Mouse (Mus musculus): ENCODE data around the gene Rhbdf2.
A peak's percentile ranks its signal among the peaks of the same experiment; 100 is the strongest.

The Rhbdf2 gene

DNA sequence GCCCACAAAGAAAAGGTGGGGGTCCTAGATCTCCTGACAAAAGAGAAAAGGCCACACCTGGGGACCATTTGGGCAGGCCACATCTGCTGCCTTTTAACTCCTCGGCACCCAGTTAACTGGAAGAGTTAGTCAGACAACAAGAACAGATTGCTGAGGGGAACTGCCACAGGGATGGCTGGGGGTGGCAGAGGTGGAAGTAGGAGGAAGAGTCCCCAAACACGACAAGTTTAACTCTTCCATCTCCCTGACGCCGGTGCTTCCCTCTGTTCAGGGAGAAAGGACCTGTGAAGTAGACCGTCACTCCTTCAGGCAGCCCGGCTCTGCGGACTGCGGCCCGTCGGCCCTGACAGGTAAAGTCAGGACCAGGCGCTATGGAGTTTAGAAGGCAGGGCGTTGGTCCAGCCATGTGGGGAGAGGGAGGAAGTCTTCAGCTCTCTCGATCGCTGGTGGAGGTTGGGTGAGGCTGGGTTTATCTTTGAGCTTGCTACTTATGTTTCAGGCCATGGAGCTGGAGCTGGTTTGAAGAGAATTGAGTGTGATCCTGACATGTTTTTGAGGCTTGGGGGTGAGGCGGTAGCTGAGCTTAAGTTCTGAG is 32.3 kb upstream of the Rhbdf2 start:
- DNase-seq (ENCODE audit: low spot score): no peak

DNA sequence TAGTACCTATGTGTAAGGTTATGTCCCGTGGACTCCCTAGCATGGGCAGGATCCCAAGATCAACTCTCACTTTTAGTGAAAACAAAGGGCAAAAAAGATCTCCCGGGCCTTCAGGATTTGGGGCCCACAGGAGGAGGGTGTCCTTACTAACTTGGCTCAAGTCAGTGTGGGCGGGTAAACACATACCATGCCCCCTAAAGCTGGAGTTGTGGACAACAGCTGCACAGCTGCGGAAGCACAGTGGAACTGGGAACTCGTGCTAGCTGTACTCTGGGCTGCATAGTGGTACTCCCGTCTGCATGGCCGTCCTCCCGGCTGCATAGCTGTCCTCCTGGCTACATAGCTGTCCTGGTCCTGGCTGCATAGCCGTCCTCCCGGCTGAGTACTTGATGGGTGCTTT is 31.4 kb upstream of the Rhbdf2 start:
- no peak for DNase-seq (ENCODE audit: low spot score)

DNA sequence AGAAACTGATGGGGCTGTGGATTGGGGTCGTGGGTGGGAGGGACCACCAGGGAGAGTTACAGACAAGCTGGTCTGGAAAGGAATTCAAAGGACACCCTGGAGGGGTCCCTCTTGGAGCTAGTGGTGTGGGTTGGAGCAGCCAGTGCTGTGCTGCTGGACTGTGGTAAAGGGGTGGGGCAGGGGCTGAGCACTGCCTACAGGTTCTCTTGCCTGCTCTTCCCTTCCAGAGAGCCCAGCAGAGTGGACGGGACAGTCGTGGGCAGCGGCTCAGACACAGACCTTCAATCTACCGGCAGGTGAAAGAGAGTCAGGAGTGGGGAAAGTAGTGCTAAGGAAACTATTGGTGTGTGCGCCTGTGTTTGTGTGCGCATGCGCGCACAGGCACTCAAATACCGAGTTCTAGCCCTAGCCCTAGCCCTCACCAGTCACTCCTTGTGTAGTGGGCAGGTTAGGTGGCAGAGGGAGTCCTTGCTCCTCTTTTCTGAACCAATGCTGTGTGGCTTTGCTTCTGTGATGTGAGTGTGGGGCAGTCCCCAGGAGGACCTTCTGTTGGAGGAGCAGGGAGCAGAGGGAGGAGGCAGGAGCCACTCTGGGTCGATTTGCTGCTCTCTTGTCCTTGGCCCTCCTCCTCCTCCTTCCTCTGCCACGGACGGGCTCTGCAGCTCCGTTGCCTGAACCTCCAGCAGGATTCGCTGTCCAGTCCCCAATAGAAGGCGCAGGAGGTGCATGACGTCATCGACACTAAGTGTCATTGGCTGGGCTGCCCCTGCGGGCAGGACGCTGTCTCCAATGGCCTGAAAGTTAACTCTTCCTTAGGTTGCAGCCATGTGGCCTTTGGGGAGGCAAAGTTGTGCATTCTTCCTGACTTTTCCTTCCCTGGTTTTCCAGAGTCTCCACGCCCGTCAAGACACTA is 30.7 kb upstream of the Rhbdf2 start:
- DNase-seq (ENCODE audit: low spot score): peak; percentile 71

DNA sequence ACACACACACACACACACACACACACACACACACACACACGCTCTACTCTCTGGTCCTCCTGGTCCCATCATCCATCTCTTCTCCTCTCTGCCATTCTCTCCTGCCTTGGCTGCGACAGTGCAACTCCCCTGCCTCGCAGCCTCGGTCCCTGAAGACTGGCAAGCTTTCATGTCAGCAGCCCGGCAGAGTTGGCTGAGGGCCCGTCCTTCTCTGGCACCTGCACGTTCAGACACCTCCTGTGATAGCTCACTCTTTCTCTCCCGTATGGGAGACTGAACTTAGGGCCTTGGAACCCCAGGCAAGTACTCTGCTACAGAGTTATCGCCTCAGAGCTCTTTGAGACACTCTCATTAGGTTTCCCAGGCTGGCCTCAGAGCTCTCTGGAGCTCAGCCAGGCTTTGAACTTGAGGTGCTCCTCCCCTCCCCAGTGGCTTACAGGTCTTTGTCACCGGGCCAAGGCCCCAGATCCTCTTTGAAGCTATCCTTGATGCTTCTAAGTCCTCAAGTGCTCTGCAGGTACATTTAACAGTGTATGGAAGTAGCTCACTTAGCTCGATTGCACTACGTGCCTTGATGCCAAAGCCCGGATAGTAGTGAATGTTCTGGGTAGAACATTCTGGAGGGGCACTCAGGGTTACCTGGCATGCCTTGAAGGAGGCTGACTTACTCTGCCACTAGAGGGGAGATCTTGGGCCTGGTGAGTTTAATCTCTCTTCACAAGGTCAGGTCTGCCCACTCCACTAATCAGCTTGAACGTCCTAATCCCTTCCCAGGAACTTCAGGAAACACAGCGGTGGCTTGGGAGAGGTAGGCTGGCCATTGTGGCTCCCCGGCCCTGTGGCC is 29.8 kb upstream of the Rhbdf2 start:
- no peak for DNase-seq (ENCODE audit: low spot score)

DNA sequence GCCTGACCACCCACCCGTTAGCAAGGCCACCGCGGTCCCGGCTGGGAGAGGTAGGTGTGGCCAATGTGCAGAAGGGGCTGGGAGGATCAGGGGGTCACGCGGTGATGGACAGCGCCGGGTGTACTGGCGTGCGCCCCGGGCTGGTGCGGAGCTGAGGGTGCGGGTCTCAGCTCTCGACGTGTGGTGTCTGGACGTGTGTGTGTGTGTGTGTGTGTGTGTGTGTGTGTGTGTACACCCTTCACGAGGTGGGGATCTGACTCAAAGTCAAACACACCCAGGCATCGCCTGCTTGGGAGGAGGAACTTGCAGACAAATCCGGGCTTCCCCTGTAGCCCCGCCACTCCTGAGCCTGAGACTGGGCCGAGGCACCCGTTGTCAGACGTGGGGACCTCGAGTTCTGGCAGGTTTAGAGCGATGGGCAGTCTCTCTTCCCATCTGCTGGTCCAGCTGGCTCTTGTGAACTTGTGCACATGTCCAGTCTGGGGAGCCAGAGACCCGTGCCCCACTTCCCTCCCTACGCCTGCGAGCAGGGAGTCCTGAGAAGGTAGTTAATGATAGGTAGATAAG is 27.5 kb upstream of the Rhbdf2 start, which contains the start of gene Cygb:
Gene Cygb (minus strand): TSS at position 59 of the 567 bp plus-strand sequence.
- DNase-seq (ENCODE audit: low spot score): no peak

DNA sequence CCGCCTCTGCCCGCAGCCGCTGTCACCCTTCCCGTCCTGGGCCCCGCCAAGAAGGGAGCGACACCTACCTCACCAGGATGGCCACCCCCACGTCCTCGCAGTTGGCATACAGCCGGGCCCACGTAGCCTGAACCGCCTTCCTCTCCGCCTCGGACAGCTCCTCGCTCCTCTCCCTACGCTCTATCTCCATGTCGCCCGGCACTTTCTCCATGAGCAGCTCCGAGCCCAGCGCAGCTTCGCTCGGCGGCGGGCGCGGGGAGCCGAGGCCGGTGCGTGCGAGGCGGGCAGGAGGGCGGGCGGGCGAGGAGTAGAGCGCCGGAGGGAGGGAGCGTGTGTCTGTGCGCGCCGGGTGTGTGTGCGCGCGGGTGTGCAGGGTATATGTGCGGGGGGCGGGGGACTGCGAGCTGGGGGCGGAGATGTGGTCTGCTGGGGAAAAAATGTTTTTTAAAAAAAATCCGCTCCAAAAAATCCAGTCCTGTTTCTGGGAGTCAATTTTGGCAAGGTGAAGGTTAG is 26.9 kb upstream of the Rhbdf2 start:
- no peak for DNase-seq (ENCODE audit: low spot score)

DNA sequence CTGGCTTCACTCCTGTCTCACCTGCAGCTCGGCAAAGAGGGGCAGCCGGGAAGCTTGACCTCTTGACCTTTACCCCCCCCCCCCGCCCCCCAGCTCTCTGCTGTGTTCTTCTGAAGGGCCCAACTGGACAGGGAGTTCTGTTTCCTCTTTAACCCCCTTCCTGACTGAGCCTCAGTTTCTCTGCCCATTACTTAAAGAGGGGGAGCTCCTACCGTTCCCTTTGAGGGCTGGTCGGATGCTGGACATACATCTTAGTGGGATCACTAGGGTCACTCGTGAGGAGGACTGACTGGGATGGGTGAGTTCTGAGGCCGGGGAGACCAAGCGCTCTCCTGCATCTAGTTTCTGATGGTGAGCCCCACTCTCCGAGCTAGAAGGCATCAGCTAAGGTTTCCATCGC is 26.4 kb upstream of the Rhbdf2 start, which contains the start of gene Prcd:
Gene Prcd (plus strand): TSS at position 301 of the 400 bp plus-strand sequence.
- no peak for DNase-seq (ENCODE audit: low spot score)

DNA sequence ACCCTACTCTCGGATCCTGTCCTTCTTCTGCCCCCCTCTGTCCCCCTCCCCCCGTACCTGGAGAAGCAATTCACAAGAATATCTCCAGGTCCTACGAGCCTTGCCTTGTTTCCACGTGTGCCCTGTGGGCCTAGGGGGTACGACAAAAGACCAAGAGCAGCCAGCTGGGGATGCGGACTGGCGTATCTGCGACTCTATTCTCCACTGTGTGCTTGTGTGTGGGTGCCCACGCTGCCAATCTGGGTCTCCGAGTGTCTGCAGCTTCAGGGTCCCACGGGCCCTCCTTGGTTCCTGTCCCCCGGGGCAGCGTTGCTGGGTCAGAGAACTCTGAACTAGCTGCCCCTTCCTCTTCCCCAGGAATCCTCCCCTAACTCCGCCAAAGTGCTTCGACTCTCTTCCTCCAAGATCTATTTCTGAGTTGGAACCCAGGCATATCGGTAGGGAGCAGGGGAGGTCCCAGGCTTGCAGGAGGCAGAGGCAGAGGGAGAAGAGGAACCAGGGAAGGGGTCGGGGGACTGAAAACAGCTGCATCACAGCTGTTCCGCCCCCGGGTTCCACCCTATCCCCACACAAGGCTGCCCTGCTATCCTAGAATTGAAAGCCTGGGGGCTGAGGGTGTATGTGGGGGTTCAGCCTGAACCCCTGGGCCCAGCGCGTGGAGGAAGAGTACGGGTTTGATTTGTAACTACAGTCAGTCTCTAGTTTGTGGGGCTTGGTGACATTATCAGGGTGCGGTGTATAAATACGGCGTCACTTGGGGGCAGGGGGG is 25.7 kb upstream of the Rhbdf2 start:
- no peak for DNase-seq (ENCODE audit: low spot score)

DNA sequence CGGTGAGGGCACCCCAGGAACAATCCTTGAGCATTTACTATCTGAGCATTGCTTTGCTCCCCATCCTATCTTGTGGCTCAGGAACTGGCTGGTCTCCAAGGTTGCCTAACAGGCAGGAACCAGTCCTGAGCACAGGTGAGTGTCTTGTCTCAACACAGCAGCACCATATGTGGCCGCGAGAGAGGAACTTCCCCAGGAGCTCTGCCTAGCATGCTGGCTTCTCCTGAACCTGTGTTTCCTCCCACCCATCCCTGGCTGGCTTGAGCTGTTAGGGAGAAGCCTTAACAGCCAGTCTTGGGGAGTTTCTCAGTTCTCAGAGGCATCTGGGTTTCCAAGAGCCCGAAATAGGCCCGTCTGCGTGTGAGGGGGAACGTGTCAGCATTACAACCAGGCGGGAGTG is 24.5 kb upstream of the Rhbdf2 start:
- no peak for DNase-seq (ENCODE audit: low spot score)

DNA sequence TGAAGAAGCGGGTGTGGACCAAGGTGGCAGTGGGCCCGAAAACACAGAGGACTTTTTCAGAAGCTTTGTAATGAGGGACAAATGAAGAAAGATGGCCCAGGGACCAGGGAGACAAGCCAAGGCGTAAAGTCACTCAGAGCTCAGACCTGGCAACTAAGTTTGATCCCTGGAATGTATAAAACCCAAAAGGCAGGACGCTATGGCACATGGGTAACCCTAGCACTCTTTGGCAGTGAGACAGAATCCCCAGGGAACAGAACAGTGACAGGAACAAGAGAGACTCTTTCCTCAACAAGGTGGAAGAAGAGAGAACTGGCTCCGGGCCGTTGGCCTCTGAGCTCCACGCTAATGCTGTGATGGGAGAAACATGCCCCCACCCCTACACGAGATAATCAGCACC is 24.0 kb upstream of the Rhbdf2 start:
- no peak for DNase-seq (ENCODE audit: low spot score)

DNA sequence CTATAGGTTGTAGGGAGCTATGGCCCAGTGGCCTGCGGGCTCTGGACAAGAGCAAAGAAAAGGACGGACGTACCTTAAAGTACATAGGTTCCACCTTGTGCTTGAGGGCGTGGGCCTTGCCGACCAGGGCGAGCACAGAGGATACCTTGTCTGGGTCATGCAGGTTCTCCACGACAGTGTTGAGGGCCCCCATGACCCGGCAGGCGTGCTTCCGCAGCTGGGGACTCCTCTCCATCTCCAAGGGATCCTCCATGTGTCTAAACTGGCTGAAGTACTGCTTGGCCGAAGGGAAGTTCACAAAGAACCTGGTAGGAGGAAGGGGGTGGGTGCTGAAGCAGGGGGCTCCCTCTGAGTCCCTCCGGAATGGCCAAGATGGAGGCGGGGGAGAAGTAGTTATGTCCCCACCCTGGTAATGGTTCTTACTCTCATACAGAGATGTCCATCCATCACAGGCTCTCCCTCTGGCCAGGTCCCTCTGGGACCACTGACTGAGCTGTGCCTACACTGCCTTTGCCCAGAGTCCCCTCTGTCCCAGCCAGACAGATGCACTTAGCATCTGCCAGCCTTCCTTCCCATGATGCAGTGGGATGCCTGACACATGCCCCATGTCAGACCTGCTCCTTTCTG is 23.0 kb upstream of the Rhbdf2 start:
- no peak for DNase-seq (ENCODE audit: low spot score)

DNA sequence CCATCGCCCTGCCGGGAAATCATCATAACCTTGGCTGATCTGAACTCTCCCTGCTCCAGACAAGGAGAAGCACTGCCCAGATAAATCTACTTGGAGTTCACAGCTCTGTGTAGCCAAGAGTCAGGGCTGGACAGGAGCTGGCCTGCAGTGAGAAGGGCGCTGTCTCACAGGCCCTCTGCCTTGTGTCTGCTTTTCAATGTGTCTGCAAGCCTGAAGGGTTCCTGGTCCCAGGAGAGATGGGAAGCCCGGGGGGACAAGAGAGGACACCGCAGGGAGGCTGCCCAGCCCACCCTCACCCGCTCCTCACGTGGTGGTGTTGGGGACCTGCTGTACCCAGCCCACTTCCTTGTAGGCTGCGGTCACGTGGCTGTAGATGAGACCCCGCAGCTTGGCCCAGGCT is 22.2 kb upstream of the Rhbdf2 start:
- no peak for DNase-seq (ENCODE audit: low spot score)

DNA sequence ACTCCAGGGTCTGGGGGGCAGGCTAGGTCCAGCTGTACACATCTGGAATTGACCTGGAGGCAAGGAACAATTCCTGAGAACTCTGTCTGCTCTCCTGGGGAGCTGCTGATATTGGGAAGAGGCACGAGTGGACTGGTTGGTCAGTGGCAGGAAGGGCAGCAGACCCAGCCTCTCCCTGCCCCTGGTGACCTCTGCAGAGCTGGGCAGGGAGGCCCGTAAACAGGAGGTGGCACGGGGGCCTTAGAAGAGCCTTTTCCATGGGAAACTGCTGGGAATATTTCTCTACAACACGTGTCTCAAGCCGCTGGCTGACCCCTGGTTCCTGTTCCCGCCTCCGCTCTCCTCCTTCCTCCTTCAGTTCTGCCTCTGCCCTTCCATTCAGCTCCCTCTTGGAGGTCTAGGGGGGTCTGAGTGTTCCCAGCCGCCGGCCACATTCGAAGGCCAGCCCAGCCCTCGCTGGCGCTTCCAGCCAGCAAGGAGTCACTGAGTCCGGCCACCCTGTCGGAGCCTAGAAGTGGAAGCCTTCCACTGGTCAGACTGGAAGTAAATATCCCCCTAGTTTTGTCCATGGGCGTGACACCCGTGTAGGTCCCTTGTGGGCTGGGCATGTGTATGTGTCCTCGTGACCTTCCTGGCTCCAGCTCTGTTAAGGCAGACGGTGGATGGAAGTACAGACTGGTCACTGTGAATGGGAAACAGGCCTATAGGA is 21.5 kb upstream of the Rhbdf2 start:
- no peak for DNase-seq (ENCODE audit: low spot score)

DNA sequence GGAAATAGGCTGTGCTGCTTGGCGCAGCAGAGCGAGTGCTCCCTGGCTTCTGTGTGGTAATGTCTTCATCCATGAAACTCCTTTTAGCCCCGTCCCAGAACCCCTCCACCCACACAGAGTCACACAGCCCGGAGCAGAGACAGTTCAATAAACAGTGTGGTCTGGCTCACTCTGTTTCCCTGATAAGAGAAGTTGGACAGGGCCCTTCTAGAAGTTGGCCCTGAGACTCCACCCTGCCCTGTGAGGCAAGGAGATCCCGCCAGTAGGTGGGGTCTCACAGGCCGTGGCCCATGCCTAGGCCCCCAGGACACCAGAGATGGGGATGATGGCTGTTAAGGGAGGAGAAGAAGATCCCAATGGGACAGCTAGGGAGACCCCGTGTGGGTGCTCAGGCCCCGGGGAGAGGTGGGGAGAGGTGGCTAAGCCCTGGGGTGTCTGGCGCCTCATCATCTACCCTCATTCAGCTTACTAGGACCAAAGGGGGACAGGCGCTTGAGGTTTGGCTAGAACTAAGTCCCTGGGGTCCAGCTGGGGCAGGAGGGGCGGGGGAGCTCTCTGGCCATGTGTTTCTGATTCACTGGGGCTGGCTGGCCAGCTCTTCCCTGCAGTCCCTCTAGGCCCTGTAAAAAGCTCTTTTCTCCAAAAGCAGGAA is 20.6 kb upstream of the Rhbdf2 start:
- DNase-seq (ENCODE audit: low spot score): no peak

DNA sequence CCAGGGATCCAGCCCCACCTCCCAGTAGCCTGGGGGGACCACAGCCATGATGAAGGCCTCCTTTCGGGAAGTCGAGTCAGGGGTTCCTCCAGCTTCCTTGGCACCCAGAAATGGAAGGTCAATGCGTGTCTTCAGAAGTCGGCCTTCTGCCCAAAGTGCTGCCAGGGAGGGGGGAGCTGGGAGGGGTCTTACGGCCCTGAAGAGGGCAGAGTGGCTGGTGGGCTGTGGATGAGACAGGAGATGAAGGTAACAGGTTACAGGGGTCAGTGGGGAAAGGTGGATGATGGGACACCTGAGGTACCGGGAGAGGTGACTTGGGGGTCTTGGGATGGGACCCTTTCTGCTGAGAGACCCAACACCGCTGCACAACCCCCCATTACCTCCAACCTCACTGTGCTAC is 20.0 kb upstream of the Rhbdf2 start:
- DNase-seq (ENCODE audit: low spot score): no peak

DNA sequence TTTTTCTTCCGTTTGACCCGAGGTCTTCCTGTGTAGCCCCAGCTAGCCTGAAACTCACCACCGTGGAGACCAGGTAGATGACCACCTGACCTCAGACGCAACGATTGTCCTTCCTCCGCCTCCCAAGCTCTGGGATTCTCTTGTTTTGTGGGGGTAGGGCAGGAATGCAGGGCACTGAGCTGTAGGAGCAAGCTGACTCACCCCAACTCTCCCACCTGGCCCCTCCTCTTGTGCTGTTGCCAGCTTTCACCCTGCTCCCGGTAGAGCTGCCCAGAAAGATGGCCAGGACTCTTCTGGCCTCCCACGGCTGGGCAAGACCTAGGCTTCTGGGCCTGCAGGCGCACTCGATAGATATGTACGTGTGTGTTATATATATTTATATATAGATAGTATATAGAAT is 19.3 kb upstream of the Rhbdf2 start:
- no peak for DNase-seq (ENCODE audit: low spot score)

DNA sequence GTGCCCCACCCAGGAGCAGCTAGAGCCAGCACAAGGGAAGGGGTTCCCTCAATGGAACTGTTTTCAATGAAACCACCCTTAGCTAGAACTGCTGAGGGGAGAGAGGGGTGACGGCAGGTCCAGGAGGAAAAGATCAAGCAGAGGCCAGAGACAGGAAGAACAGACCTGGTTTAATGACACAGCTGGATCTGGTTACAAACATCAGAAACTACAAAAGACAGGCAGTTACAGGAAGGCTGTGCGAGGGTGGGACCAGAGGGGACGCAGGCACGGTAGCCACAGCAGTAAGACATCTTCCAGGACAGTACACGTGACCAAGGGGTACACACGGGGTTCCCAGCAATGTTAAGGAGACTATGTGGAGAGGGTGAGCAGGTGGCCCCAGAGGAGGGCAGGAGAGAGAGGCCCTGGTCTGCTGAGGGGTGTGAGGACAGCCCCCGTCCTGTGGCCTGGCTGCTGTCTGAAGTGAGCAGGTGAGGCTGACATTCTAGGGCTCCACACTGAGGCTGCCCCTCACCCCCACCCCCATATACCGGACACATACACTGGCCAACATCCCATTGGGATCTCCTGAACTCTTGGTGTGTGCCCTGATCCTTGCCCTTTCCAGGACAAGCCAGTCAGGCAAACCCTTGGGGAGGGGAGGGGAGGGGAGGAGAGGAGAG is 18.8 kb upstream of the Rhbdf2 start:
- DNase-seq (ENCODE audit: low spot score): no peak

DNA sequence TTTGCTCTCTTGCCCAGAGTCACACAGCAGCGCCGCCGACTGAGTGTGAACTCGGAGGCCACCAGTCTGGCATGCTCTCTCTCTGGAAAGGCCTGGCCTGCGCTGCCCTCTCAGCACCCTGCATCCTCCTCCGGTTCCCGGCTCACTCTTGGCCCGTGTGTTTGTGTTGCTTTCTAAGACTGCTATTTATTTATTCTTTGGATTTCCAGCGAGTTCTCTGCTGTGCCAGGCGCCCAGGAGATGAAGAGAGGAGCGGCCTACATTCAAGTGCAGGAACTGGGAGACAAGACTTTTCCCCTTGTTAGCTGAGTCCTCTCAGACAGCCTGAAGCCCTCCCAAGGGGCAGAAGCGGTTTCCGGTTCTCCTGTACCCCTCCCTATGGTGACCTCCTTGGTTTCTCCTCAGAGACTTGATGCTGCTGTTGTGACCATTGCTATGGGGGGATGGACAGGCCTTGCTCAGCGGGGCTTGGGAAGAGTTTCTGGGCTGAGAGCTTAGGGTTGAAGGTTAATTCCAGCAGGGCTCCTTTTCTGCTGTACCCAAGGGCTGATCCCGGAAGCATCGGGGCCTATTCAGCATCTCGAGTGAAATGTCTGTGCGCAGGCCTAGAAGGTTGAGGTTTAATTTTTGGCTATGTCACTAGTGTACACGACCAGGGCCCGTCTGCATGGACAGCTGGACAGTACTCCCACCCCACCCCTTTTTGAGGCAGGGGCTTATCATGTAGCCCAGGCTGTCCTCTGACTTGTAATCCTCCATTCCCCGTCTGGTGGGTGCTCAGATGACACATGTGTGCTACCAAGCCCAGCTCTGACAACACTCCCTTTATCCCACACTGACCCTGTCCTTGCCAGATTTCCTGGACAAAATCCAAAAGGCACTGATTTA is 17.6 kb upstream of the Rhbdf2 start:
- no peak for DNase-seq (ENCODE audit: low spot score)

Data from ovary, postnatal 10 days (tissue).